Mouse (Mus musculus): ENCODE measurements around the gene Lmbr1l. TPM values are rescaled to one million over a fixed set of nuclear protein-coding genes. Genes with fewer than 3 reads are reported as not detected.
A peak's percentile ranks its signal among the peaks of the same experiment; 100 is the strongest.

The Lmbr1l gene
- polyA plus RNA-seq, 1 experiment = 404 TPM

GRCm38 (mm10) chr15:98897928-98898800 is 19.9 kb downstream of the Lmbr1l start, which contains the start of gene Dhh:
Dhh (minus strand) TSS chr15:98898540.
- Histone ChIP-seq H3K4me3 (ENCODE audit: control insufficient read depth, insufficient read depth, low read length) (no peak within 1 kb of the TSS), H3K27ac (ENCODE audit: control insufficient read depth, insufficient read depth, low read length) (no peak within 1 kb of the TSS), H3K4me1 (replicated peaks; ENCODE audit: control insufficient read depth, insufficient read depth, low read length) (peaks cover 16% of the 10 kb centered on the region), H3K27me3 (ENCODE audit: control insufficient read depth, insufficient read depth, low read length) (peaks cover 46% of the 10 kb centered on the region), H3K36me3 (ENCODE audit: control insufficient read depth, insufficient read depth, low read length) (no peaks in the 10 kb centered on the region)
- no peak for DNase-seq
- TF ChIP-seq POLR2A (IDR thresholded peaks at IDR 0.05; ENCODE audit: control insufficient read depth, extremely low read depth, insufficient read depth, low read length, poor library complexity) = no peak
- TF ChIP-seq CTCF (IDR thresholded peaks at IDR 0.05; ENCODE audit: borderline replicate concordance, control insufficient read depth, extremely low read depth, insufficient read depth, low read length, poor library complexity) = no peak
- WGBS = 4% methylated on average over 41 of the region's 41 CpGs

- no peak for TF ChIP-seq CTCF (IDR thresholded peaks at IDR 0.05; ENCODE audit: borderline replicate concordance, control insufficient read depth, extremely low read depth, insufficient read depth, low read length, poor library complexity)
- TF ChIP-seq POLR2A (IDR thresholded peaks at IDR 0.05; ENCODE audit: control insufficient read depth, extremely low read depth, insufficient read depth, low read length, poor library complexity) = no peak
- no peak for DNase-seq
- 24% methylated on average over 10 of the region's 10 CpGs for WGBS
- H3K4me3 ChIP-seq (ENCODE audit: control insufficient read depth, insufficient read depth, low read length) = no peak overlapping the region
- H3K27ac ChIP-seq (ENCODE audit: control insufficient read depth, insufficient read depth, low read length) = no peak overlapping the region
- H3K36me3 ChIP-seq (ENCODE audit: control insufficient read depth, insufficient read depth, low read length) = no peaks in the 10 kb centered on the region
- H3K27me3 ChIP-seq (ENCODE audit: control insufficient read depth, insufficient read depth, low read length) = peaks cover 50% of the 10 kb centered on the region
- H3K4me1 ChIP-seq (replicated peaks; ENCODE audit: control insufficient read depth, insufficient read depth, low read length) = peaks cover 16% of the 10 kb centered on the region
These were observed 20.5 kb downstream of the Lmbr1l start for GRCm38 (mm10) chr15:98897495-98897894.

- Histone ChIP-seq H3K27me3 (ENCODE audit: control insufficient read depth, insufficient read depth, low read length) (peaks cover 50% of the 10 kb centered on the region), H3K4me3 (ENCODE audit: control insufficient read depth, insufficient read depth, low read length) (no peak overlapping the region), H3K4me1 (replicated peaks; ENCODE audit: control insufficient read depth, insufficient read depth, low read length) (peaks cover 18% of the 10 kb centered on the region), H3K36me3 (ENCODE audit: control insufficient read depth, insufficient read depth, low read length) (no peaks in the 10 kb centered on the region), H3K27ac (ENCODE audit: control insufficient read depth, insufficient read depth, low read length) (no peak overlapping the region)
- no peak for TF ChIP-seq CTCF (IDR thresholded peaks at IDR 0.05; ENCODE audit: borderline replicate concordance, control insufficient read depth, extremely low read depth, insufficient read depth, low read length, poor library complexity)
- no peak for TF ChIP-seq POLR2A (IDR thresholded peaks at IDR 0.05; ENCODE audit: control insufficient read depth, extremely low read depth, insufficient read depth, low read length, poor library complexity)
- WGBS = 13% methylated on average over 41 of the region's 41 CpGs
- no peak for DNase-seq
These were observed 22.1 kb downstream of the Lmbr1l start for GRCm38 (mm10) chr15:98895635-98896589.

- no peak for TF ChIP-seq CTCF (IDR thresholded peaks at IDR 0.05; ENCODE audit: borderline replicate concordance, control insufficient read depth, extremely low read depth, insufficient read depth, low read length, poor library complexity)
- TF ChIP-seq POLR2A (IDR thresholded peaks at IDR 0.05; ENCODE audit: control insufficient read depth, extremely low read depth, insufficient read depth, low read length, poor library complexity) = no peak
- H3K4me3 ChIP-seq (ENCODE audit: control insufficient read depth, insufficient read depth, low read length) = no peak overlapping the region
- no peak for DNase-seq
- WGBS = 10% methylated on average over 38 of the region's 38 CpGs
- no peaks in the 10 kb centered on the region for H3K36me3 ChIP-seq (ENCODE audit: control insufficient read depth, insufficient read depth, low read length)
- H3K27me3 ChIP-seq (ENCODE audit: control insufficient read depth, insufficient read depth, low read length) = peaks cover 50% of the 10 kb centered on the region
- H3K4me1 ChIP-seq (replicated peaks; ENCODE audit: control insufficient read depth, insufficient read depth, low read length) = peaks cover 18% of the 10 kb centered on the region
- H3K27ac ChIP-seq (ENCODE audit: control insufficient read depth, insufficient read depth, low read length) = no peak overlapping the region
These were observed 23.0 kb downstream of the Lmbr1l start for GRCm38 (mm10) chr15:98894746-98895634.

- H3K27ac ChIP-seq (ENCODE audit: control insufficient read depth, insufficient read depth, low read length) = no peak within 1 kb of the TSS
- peak within 1 kb of the TSS; percentile 41 for H3K4me3 ChIP-seq (ENCODE audit: control insufficient read depth, insufficient read depth, low read length)
- WGBS = 1% methylated on average over 77 of the region's 77 CpGs
- H3K36me3 ChIP-seq (ENCODE audit: control insufficient read depth, insufficient read depth, low read length) = no peaks in the 10 kb centered on the region
- DNase-seq = no peak
- TF ChIP-seq POLR2A (IDR thresholded peaks at IDR 0.05; ENCODE audit: control insufficient read depth, extremely low read depth, insufficient read depth, low read length, poor library complexity) (no peak), CTCF (IDR thresholded peaks at IDR 0.05; ENCODE audit: borderline replicate concordance, control insufficient read depth, extremely low read depth, insufficient read depth, low read length, poor library complexity) (no peak)
- H3K27me3 ChIP-seq (ENCODE audit: control insufficient read depth, insufficient read depth, low read length) = peaks cover 50% of the 10 kb centered on the region
- H3K4me1 ChIP-seq (replicated peaks; ENCODE audit: control insufficient read depth, insufficient read depth, low read length) = peaks cover 18% of the 10 kb centered on the region
These were observed 23.9 kb downstream of the Lmbr1l start, which contains the start of gene Rhebl1 for GRCm38 (mm10) chr15:98893940-98894745. Rhebl1 (minus strand) TSS chr15:98894540.
